Mouse (Mus musculus) thymus, adult 2 months (tissue): ENCODE measurements at regions not wholly inside any gene's neighbourhood (a gene's known extent, or its start where the extent isn't known, plus 50 kb on each side); places are given as distances from the start of the nearest gene placed in this dataset.

Source experiments
- DNase-seq: peaks from one replicate; pipeline ENCODE4 v3.0.0; 2021
- H3K27ac ChIP-seq: fragments of 200-500 bp; 2 replicates; pipeline ENCODE4 v1.5.1; 2012; ENCODE audit warnings: low read length, control low read depth; ENCODE audit not compliant: control insufficient read depth, insufficient read depth
- H3K27me3 ChIP-seq: fragments of 200-500 bp; 2 replicates; pipeline ENCODE4 v1.6.1; 2012; ENCODE audit warnings: mild to moderate bottlenecking, low read length, moderate library complexity, mixed read lengths; ENCODE audit not compliant: control insufficient read depth, insufficient read depth
- H3K36me3 ChIP-seq: fragments of 200-500 bp; 2 replicates; pipeline ENCODE4 v1.6.1; 2012; ENCODE audit warnings: mild to moderate bottlenecking, low read length, moderate library complexity; ENCODE audit not compliant: control insufficient read depth, insufficient read depth
- H3K4me1 ChIP-seq: fragments of 200-500 bp; replicated peaks from 2 replicates; pipeline ENCODE4 v1.6.1; 2012; ENCODE audit warnings: low read length; ENCODE audit not compliant: control insufficient read depth, insufficient read depth
- H3K4me3 ChIP-seq: fragments of 200-500 bp; 2 replicates; pipeline ENCODE4 v1.5.1; 2012; ENCODE audit warnings: mild to moderate bottlenecking, low read length, control low read depth, moderate library complexity; ENCODE audit not compliant: control insufficient read depth, insufficient read depth
- CTCF ChIP-seq: fragments of 200-500 bp; IDR thresholded peaks from 2 replicates; pipeline ENCODE4 v1.5.1; 2012; ENCODE audit warnings: mild to moderate bottlenecking, control low read depth, low read length, moderate library complexity, borderline replicate concordance; ENCODE audit not compliant: control insufficient read depth, poor library complexity, insufficient read depth; ENCODE audit errors: extremely low read depth
- POLR2A ChIP-seq: fragments of 200-500 bp; IDR thresholded peaks from 2 replicates; pipeline ENCODE4 v1.6.1; 2012; ENCODE audit warnings: mild to moderate bottlenecking, low read length, control low read depth, moderate library complexity; ENCODE audit not compliant: control insufficient read depth, poor library complexity, insufficient read depth; ENCODE audit errors: extremely low read depth
- WGBS: fragments of 180-500 bp; shearing (Covaris S2); methylation state at CpG from one replicate; pipeline ENCODE4 v1.1.7; 2018; 5-methylcytosine and 5-hydroxymethylcytosine counted together

DNA sequence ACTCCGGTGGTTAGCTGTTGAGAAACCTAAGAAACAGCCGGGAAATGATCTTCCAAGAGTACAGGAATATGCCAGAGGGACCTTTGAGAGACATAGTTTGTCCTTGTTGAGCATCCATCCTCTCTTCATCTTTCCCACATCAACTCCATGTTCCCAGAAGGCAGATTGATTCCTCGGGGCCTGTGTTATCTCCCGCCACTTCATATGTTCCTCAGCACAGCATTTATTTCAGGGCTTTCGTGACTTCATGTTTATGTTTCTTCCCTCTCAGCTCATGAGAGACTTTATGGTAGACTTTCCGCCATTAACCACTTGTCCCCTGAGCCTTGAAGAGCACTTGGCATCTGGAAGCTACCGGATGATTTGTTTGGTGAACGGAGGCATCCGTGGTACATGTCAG, 120.1 kb upstream of the Dkk2 start:
- 97% methylated on average over 9 of the region's 9 CpGs for WGBS
- Histone ChIP-seq H3K4me1 (no peaks in the 10 kb centered on the region), H3K27ac (no peak overlapping the region), H3K36me3 (no peaks in the 10 kb centered on the region), H3K4me3 (no peak overlapping the region), H3K27me3 (no peaks in the 10 kb centered on the region)
- TF ChIP-seq CTCF, result no peak
- TF ChIP-seq POLR2A, result no peak
- DNase-seq, result no peak

DNA sequence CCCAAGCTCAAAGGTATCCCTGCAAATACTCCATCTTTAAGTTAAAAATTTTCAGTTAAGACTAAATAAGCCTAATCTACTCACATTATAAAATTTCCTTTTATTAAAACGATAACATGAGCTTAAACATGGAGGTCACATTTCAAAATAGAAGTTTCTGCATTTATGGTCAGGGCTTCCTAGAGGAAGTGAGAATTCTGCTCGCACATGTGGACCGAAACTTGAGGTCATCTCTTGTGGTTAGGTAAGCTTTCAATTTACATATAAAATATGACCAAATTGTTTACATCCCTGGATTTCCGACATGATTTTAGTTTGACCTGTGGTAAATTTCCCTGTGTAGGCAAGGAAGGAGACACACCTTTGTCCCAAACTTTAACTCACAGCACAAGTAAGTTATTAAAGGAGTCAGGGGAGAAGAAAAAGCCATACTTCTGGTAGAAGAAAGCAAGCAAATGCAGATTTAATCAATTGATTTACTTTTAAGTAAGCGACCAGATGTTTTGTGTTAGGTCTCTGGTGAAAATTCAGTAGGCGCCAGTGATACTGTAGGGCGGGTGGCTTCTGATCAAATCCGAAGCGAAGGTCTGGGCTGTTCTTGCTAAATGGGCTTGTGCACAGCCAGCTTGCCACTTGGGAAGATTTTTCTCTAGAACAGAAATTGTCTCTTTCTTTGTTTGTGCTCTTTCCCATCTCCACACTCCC, 119.5 kb upstream of the Dkk2 start:
- TF ChIP-seq POLR2A (no peak), CTCF (no peak)
- no peaks in the 10 kb centered on the region for H3K4me1 ChIP-seq
- no peak overlapping the region for H3K27ac ChIP-seq
- no peaks in the 10 kb centered on the region for H3K36me3 ChIP-seq
- H3K4me3 ChIP-seq, result no peak overlapping the region
- no peak for DNase-seq
- 85% methylated on average over 9 of the region's 9 CpGs for WGBS
- H3K27me3 ChIP-seq, result no peaks in the 10 kb centered on the region

DNA sequence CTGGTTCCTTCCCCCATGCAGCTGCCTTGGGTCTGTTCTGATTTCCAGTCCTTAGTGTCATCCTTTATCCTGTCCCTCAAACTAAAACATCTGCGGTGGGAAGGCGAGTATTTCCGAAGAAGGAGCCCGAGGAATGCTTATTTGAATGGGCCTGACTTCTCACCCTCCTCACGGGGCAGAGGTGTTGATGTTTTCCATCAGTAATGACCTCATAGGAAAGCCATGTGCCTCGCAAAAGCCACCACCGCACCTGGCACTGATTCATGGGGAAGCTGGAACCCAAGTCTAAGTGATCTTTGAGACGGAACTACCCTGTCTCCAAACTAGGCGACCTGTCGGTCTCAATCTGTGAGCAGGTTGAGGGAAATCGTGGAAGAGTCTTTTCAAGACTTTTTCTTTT, 117.8 kb upstream of the Dkk2 start:
- H3K27me3 ChIP-seq, result no peaks in the 10 kb centered on the region
- 86% methylated on average over 11 of the region's 11 CpGs for WGBS
- TF ChIP-seq CTCF (no peak), POLR2A (no peak)
- no peaks in the 10 kb centered on the region for H3K4me1 ChIP-seq
- no peak overlapping the region for H3K4me3 ChIP-seq
- H3K27ac ChIP-seq, result no peak overlapping the region
- H3K36me3 ChIP-seq, result no peaks in the 10 kb centered on the region
- no peak for DNase-seq

DNA sequence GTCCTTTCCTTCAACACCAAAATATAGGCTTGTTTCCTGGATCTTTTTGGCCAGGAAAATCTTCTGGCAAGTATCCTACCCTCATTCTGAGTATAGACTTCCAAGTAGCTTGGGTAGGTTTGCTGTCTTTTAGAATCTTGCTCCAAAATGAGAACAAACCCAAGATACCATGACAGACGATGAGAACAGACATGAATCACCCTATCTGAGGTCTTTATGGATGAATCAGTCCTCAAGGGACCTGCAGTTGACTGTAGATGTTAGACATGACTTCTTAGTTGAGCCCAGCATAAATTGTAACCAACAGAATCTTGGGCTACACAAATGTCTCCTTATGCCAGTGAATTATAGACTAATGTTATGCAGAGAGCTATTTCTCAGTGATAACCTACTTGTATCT, 114.3 kb upstream of the Dkk2 start:
- Histone ChIP-seq H3K4me1 (no peaks in the 10 kb centered on the region), H3K36me3 (no peaks in the 10 kb centered on the region), H3K4me3 (no peak overlapping the region), H3K27ac (no peak overlapping the region), H3K27me3 (no peaks in the 10 kb centered on the region)
- WGBS, result 68% methylated on average over 1 of the region's 1 CpGs
- DNase-seq, result no peak
- TF ChIP-seq CTCF (no peak), POLR2A (no peak)

DNA sequence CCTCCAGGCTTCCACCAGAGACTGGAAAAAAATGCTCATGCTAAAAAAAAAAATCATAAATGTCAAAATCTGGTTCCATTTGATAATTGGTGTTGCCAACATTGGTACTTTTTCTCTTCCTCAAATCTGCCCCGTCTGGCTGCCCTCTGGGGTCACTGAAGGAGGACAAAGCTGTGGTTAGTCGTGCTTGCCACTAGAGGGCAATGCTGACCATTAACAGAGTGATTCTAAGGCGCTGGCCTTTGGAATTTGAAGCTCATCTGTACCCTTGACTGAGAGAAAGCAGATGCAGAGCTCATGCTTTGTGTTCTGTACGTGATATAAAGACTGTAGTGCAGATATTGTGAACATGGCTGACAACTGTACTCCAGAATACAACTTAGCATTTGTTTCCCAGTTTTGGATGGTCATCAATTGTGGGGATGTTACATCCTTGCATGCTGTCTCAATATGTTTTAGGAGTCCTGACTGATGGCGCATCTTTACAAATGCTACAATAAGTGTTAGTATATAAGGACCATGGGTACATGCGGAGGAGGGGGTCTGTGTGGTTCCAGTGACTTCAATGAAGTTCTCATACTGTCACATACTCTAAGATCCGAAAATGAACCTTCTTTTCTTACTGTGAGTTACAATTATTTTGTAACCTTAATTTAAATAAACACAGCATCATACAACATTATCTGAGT, 109.0 kb upstream of the Dkk2 start:
- WGBS, result 43% methylated on average over 7 of the region's 7 CpGs
- H3K4me1 ChIP-seq, result no peaks in the 10 kb centered on the region
- no peak for DNase-seq
- H3K27ac ChIP-seq, result no peak overlapping the region
- no peak for TF ChIP-seq POLR2A
- TF ChIP-seq CTCF, result no peak
- H3K36me3 ChIP-seq, result no peaks in the 10 kb centered on the region
- H3K27me3 ChIP-seq, result no peaks in the 10 kb centered on the region
- H3K4me3 ChIP-seq, result no peak overlapping the region

DNA sequence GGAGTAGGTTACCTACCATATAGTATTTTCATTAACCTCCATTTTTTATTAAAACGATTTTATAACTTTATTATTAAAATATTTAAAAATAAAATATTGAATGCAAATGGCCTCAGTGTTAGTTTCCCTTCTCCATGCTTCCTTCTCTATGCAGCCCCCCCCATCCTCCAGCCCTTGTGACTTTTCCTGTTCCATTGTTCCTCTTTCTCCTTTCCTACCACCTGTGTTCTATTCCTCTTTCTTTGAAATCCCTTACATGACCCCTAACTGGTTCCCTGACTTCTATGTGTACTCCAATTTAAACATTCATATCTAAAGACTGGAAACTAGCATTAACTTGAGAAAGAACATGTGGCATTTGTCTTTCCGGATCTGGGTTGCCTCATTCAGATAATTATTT, 101.8 kb upstream of the Dkk2 start:
- TF ChIP-seq CTCF, result no peak
- TF ChIP-seq POLR2A, result no peak
- no peak overlapping the region for H3K27ac ChIP-seq
- no peaks in the 10 kb centered on the region for H3K27me3 ChIP-seq
- no peaks in the 10 kb centered on the region for H3K4me1 ChIP-seq
- H3K4me3 ChIP-seq, result no peak overlapping the region
- DNase-seq, result no peak
- H3K36me3 ChIP-seq, result no peaks in the 10 kb centered on the region
- WGBS, result 95% methylated on average over 2 of the region's 2 CpGs

DNA sequence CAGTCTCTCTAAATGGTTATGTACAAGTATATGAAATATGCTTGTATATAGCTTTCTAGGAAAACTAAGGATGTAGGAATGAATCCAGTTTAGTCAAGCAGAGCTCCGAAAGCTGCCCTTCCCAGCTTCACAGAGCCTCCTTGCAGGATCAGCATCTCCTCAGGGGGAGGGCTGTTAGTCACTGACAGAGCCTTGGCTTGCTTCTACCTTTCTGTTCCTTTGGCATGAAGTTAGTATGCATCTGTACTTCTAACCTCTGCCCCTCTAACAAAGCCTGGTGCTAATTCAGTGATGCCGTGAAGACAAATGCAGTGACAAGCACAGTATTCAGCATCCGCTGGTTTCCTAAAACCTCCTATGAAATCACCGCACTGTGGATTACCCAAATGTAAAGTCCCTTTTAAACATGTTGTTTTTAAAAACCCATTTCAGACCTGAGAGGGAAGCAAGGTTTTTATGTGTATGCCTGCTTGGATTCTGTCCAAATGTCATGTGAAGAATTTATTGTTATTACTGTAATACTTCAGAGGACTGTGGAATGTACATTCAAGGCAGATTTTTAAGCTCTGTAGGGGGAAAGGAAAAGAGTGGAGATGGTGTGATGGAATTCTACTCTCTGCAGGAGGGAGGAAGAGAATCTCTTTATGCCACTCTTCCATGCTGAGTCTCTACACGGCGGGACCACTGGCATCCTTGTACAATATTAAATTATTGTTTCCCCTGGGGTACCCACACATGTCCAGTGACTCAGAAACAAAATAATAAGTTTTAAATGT, 86.1 kb upstream of the Dkk2 start:
- no peak for DNase-seq
- 84% methylated on average over 6 of the region's 6 CpGs for WGBS
- H3K4me3 ChIP-seq, result no peak overlapping the region
- no peak for TF ChIP-seq POLR2A
- no peaks in the 10 kb centered on the region for H3K27me3 ChIP-seq
- H3K36me3 ChIP-seq, result no peaks in the 10 kb centered on the region
- H3K27ac ChIP-seq, result no peak overlapping the region
- no peaks in the 10 kb centered on the region for H3K4me1 ChIP-seq
